Mouse (Mus musculus) CH12.LX (cell line): ENCODE measurements around the gene Cacna1s. TPM values are rescaled to one million over a fixed set of nuclear protein-coding genes. Genes with fewer than 3 reads are reported as not detected.

ENCODE experiments used
- DNase-seq: peaks from one replicate; pipeline ENCODE4 v3.0.0-alpha.2; 2013; ENCODE audit errors: extremely low read depth
- H3K27ac ChIP-seq: 2 replicates; pipeline ENCODE4 v1.5.1; 2012; ENCODE audit warnings: low read depth, mild to moderate bottlenecking, control low read depth, moderate library complexity; ENCODE audit not compliant: insufficient read depth
- H3K27me3 ChIP-seq: replicated peaks from 2 replicates; pipeline ENCODE3; 2012; ENCODE audit warnings: inconsistent platforms
- H3K36me3 ChIP-seq, 2 experiments: replicated peaks in 1 of 2; 2 replicates each; pipeline versions ENCODE3 to v1.6.1; 2012; ENCODE audit warnings: inconsistent platforms in 1 of 2, low read length in 1 of 2, mild to moderate bottlenecking in 1 of 2, mixed read lengths in 1 of 2, moderate library complexity in 1 of 2; ENCODE audit not compliant: control insufficient read depth in 1 of 2, insufficient read depth in 1 of 2
- H3K4me1 ChIP-seq, 2 experiments: 2 replicates each; pipeline ENCODE4 v1.6.1; 2012; ENCODE audit warnings: inconsistent platforms in 1 of 2, moderate library complexity in 1 of 2; ENCODE audit not compliant: insufficient read depth in 2 of 2, control insufficient read depth in 1 of 2
- H3K4me2 ChIP-seq: 2 replicates; pipeline ENCODE4 v1.6.1; 2012; ENCODE audit warnings: low read depth, mild to moderate bottlenecking, control low read depth; ENCODE audit not compliant: poor library complexity, insufficient read depth, severe bottlenecking
- H3K4me3 ChIP-seq, 3 experiments: fragments of 150-350 bp in 1 of 3; sonication (generic) in 1 of 3; replicated peaks in 1 of 3; 2 replicates each; pipeline versions ENCODE3 to v1.5.1; 2011 to 2012; ENCODE audit warnings: low read depth in 2 of 3, low read length in 2 of 3, mild to moderate bottlenecking in 2 of 3, moderate library complexity in 2 of 3, control low read depth in 1 of 3, improper control_type of control experiment in 1 of 3, inconsistent platforms in 1 of 3, mixed read lengths in 1 of 3; ENCODE audit not compliant: poor library complexity in 1 of 3
- H3K79me2 ChIP-seq: replicated peaks from 2 replicates; pipeline ENCODE4 v1.6.1; 2012; ENCODE audit warnings: mild to moderate bottlenecking, moderate library complexity; ENCODE audit not compliant: control insufficient read depth, poor library complexity, insufficient read depth, severe bottlenecking; ENCODE audit errors: extremely low read depth
- H3K9ac ChIP-seq: 2 replicates; pipeline ENCODE4 v1.6.1; 2012; ENCODE audit warnings: low read depth, mild to moderate bottlenecking, control low read depth, moderate library complexity; ENCODE audit not compliant: insufficient read depth
- H3K9me3 ChIP-seq: replicated peaks from 2 replicates; pipeline ENCODE3; 2012; ENCODE audit warnings: low read length, inconsistent platforms, mixed read lengths
- BHLHE40 ChIP-seq: IDR thresholded peaks from 2 replicates; pipeline ENCODE4 v1.6.1; 2011; ENCODE audit warnings: mild to moderate bottlenecking, low read depth, low read length, improper control_type of control experiment
- CHD2 ChIP-seq: IDR thresholded peaks from 2 replicates; pipeline ENCODE4 v1.6.1; 2011; ENCODE audit warnings: low read length, improper control_type of control experiment
- CTCF ChIP-seq, 2 experiments: IDR thresholded peaks in 1 of 2; conservative IDR thresholded peaks in 1 of 2; 2 replicates each; pipeline ENCODE4 v1.5.1; 2011 to 2012; ENCODE audit warnings: low read depth in 2 of 2, low read length in 2 of 2, improper control_type of control experiment in 1 of 2, inconsistent platforms in 1 of 2, mild to moderate bottlenecking in 1 of 2, moderate library complexity in 1 of 2
- IRF4 ChIP-seq: IDR thresholded peaks from 2 replicates; pipeline ENCODE4 v1.6.1; 2014; ENCODE audit warnings: low read depth, mild to moderate bottlenecking, inconsistent platforms, low read length, improper control_type of control experiment
- JUN ChIP-seq: IDR thresholded peaks from 2 replicates; pipeline ENCODE4 v1.6.1; 2011; ENCODE audit warnings: low read depth, mild to moderate bottlenecking, low read length, improper control_type of control experiment, moderate library complexity; ENCODE audit not compliant: insufficient read depth
- MYC ChIP-seq: IDR thresholded peaks from 2 replicates; pipeline ENCODE4 v1.6.1; 2011; ENCODE audit warnings: low read depth, mild to moderate bottlenecking, improper control_type of control experiment, low read length
- PAX5 ChIP-seq: IDR thresholded peaks from 2 replicates; pipeline ENCODE4 v1.6.1; 2012; ENCODE audit warnings: low read length, inconsistent platforms, mixed read lengths
- RAD21 ChIP-seq: IDR thresholded peaks from 2 replicates; pipeline ENCODE4 v1.6.1; 2011; ENCODE audit warnings: low read depth, mild to moderate bottlenecking, low read length, improper control_type of control experiment, moderate library complexity
- SIN3A ChIP-seq: IDR thresholded peaks from 2 replicates; pipeline ENCODE4 v1.6.1; 2012; ENCODE audit warnings: low read length, improper control_type of control experiment, inconsistent platforms
- USF1 ChIP-seq: IDR thresholded peaks from 2 replicates; pipeline ENCODE4 v1.6.1; 2014; ENCODE audit warnings: low read depth, mild to moderate bottlenecking, inconsistent platforms, low read length, improper control_type of control experiment
- ZKSCAN1 ChIP-seq: IDR thresholded peaks from 2 replicates; pipeline ENCODE4 v1.6.1; 2012; ENCODE audit warnings: low read depth, inconsistent platforms, low read length, improper control_type of control experiment, borderline replicate concordance
- ZNF384 ChIP-seq: IDR thresholded peaks from 2 replicates; pipeline ENCODE4 v1.6.1; 2012; ENCODE audit warnings: low read depth, low read length, improper control_type of control experiment, inconsistent platforms
- dilution Hi-C: fragments of 300-500 bp; cut with MboI; formaldehyde crosslinking; loops from 2 replicates; pipeline ENCODE4 v1.14.3; 2020; ENCODE audit warnings: low sequenced_read_pairs; ENCODE audit not compliant: extremely low pct_unique_long_range_greater_than_20kb, extremely low pct_ligation_motif_present
- in situ Hi-C: fragments of 300-500 bp; cut with MboI; formaldehyde crosslinking; loops from 3 replicates; pipeline ENCODE4 v1.14.3; 2019; ENCODE audit warnings: low sequenced_read_pairs, low pct_ligation_motif_present, low pct_unique_long_range_greater_than_20kb, mixed read lengths
- polyA plus RNA-seq: library from polyadenylated mRNA; unstranded; fragments of >175 nt; gene quantifications from 2 replicates; pipeline ENCODE4 v1.2.1, GENCODE M21; 2012; ENCODE audit warnings: low read depth; ENCODE audit not compliant: insufficient read length
- total RNA-seq, 2 experiments: library from RNA; depleted of rRNA; stranded (reverse); fragments of 300-350 nt in 1 of 2; fragments of >200 nt in 1 of 2; gene quantifications; 2 replicates each; pipeline ENCODE4 v1.2.3; 2012 to 2014

The Cacna1s gene
- total and polyA plus RNA-seq, 3 experiments, result 33.9 to 90.0 (median 61.7) TPM

DNA sequence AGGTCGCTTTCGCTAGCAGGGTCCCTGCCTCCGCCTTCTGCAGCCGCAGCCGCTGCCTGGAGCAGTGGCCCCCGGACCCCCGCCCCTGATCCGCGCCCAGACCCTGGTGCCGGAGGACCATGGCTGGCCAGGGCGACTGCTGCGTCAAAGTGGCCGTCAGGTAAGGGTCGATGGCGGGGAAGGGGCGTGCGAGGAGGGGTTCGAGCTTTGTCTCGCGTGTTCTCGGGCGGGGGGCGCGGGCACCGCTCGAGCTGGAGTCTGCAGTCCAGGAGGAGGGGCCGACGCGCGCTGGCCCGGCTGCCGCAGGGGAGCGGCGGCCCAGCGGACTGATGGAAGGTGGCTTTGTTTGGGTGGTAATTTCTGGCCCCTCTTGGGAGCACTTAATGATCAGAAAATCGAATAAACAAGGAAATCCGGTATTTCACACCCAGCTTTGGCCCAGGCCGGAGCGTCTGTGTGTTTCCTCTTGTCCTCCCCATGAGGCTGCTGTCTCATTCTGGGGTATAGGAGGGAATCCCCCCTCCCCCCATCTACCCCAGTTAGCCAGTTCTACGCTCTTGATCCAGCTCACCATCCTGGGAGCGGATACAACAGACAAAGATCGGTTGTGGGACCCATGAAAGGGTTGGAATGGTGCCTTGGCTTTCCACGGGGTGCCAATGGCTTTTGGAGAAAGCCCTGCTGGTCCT lies 79.2 kb downstream of the Cacna1s start:
- H3K27me3 ChIP-seq, result no peaks in the 10 kb centered on the region
- H3K36me3 ChIP-seq, result peaks cover 16 to 26% of the 10 kb centered on the region in 2 experiments
- H3K79me2 ChIP-seq, result peaks cover 14% of the 10 kb centered on the region
- dilution Hi-C loops, result no loop called here
- DNase-seq, result no peak
- no peaks in the 10 kb centered on the region for H3K9me3 ChIP-seq
- in situ Hi-C loops, result loop anchor here (10.0 kb wide), 1 partner anchor 367 kb away; the partner anchor contains the start of gene Phlda3
- H3K27ac ChIP-seq, result peak overlapping the region; percentile 49
- H3K4me3 ChIP-seq, result peak overlapping the region; percentile 93 to 99 (median 95)
- peaks cover 31 to 75% of the 10 kb centered on the region in 2 experiments for H3K4me1 ChIP-seq
- peak overlapping the region; percentile 95 for H3K9ac ChIP-seq
- H3K4me2 ChIP-seq, result peak overlapping the region; percentile 65; the same call in 1 of the 2 replicates
- peak; percentile 46; the same call in 1 of the 2 replicates for TF ChIP-seq CHD2
- peak; percentile 37 for TF ChIP-seq SIN3A
- TF ChIP-seq PAX5, result no peak

DNA sequence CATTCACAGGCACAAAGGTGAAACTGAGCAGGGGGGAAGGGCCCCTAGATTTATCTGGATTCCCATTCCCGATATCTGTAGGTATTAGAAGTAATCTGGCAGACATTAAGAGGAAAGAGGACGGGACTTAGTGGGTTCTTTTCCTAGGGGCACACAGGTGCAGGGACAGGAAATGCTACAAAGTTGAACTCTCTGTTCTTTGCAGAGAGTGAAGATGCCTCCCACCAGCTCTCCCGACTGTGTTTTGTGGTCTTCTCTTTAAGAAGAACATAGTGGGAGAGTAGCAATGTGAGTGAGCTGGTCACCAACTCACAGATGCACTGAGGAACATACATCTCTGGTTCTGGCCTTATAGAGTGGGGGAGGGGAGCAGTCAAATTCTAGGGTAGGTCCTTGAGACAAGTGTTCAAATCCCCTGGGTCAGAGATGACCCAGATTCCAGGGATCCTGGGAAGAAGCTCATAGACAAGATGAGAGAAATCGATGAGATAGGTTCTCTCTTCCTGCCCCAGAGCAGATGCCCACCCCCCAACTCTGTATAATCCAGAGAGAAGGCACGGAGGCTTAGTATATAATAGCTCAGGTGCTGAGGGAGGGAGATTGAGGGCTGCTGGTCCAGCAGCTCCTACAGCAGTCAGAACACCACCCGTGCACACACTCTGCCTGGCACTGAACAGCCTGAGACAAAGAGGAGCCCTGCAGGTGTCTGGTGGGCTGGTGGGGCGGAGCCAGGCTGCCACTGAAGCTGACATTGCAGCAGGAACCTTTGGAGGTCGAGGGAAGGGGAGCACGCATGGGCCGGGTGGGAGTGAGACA lies 80.0 kb downstream of the Cacna1s start:
- DNase-seq, result no peak
- H3K27ac ChIP-seq, result no peak overlapping the region
- H3K79me2 ChIP-seq, result peaks cover 16% of the 10 kb centered on the region
- dilution Hi-C loops, result no loop called here
- peaks cover 34 to 75% of the 10 kb centered on the region in 2 experiments for H3K4me1 ChIP-seq
- TF ChIP-seq ZNF384, result no peak
- TF ChIP-seq CHD2, result peak; percentile 73
- in situ Hi-C loops, result loop anchor here (10.0 kb wide), 1 partner anchor 368 kb away; the partner anchor contains the start of gene Phlda3
- no peaks in the 10 kb centered on the region for H3K27me3 ChIP-seq
- H3K9ac ChIP-seq, result peak overlapping the region; percentile 95
- H3K36me3 ChIP-seq, result peaks cover 9 to 18% of the 10 kb centered on the region in 2 experiments
- peak overlapping the region; percentile 65 for H3K4me2 ChIP-seq
- H3K9me3 ChIP-seq, result no peaks in the 10 kb centered on the region
- peak overlapping the region; percentile 93 to 99 (median 95) for H3K4me3 ChIP-seq

DNA sequence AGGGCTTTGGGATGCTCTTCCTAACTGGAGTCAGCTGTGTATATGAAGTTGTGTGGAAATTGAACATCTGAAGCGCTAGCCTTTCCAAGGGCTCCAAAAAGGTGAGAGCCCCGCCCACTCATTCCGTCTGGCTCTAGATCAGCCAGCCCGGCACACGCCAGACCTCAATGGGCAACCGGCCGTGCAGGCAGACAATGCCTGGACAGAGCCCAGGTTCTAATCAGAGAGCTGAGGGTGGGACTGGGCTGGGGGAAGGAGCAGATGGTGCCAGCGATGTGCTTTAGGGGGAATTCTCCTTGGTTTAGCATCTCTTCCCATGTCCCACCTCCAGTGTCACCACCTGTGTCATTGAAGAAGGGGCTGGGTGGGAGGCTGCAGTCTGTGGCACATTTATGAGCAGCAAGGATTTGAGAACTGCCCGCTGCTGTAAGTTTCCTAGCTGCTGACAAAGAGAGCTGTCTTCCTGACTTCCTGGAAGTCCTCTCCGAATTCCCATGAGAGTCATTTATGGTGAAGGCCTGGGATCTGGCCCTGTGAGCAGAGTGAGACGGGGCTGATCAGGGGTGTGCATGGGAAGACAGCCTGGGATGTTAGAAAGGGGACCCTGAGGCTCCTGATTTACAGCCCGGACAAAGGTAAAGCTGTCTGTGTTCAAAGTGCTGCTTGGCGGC lies 81.2 kb downstream of the Cacna1s start:
- TF ChIP-seq IRF4 (no peak), JUN (no peak), CTCF (conservative IDR thresholded peaks at IDR 0.05 in 1 of 2, IDR thresholded peaks at IDR 0.05 in 1 of 2; ENCODE audit: low read depth in 2 of 2, low read length in 2 of 2) (no peak), USF1 (no peak), MYC (no peak), RAD21 (no peak), BHLHE40 (no peak), ZKSCAN1 (no peak)
- Histone ChIP-seq H3K4me2 (peak overlapping the region; percentile 65; the same call in 1 of the 2 replicates), H3K4me3 (no peak overlapping the region), H3K79me2 (peaks cover 26% of the 10 kb centered on the region), H3K27me3 (no peaks in the 10 kb centered on the region), H3K36me3 (peaks cover 4 to 9% of the 10 kb centered on the region in 2 experiments), H3K4me1 (peaks cover 41 to 76% of the 10 kb centered on the region in 2 experiments), H3K27ac (peak overlapping the region; percentile 84; the same call in 1 of the 2 replicates), H3K9ac (no peak overlapping the region), H3K9me3 (no peaks in the 10 kb centered on the region)
- no peak for DNase-seq
- dilution Hi-C loops, result no loop called here
- in situ Hi-C loops, result loop anchor here (10.0 kb wide), 1 partner anchor 369 kb away; the partner anchor contains the start of gene Phlda3
